Mouse (Mus musculus) forebrain, embryonic 13.5 days (tissue): ENCODE measurements around the gene Krt16. TPM values are rescaled to one million over a fixed set of nuclear protein-coding genes. Genes with fewer than 3 reads are reported as not detected.

Experiments used
- ATAC-seq: fragments of 200-750 bp; cut with Nextera tagmentation; 2 replicates; pipeline ENCODE4 v1.8.0; 2017
- H3K27ac ChIP-seq: fragments of 300-500 bp; sonication (generic); 2 replicates; pipeline ENCODE4 v1.5.1; 2015; ENCODE audit warnings: inconsistent platforms, mild to moderate bottlenecking, moderate library complexity
- H3K27me3 ChIP-seq: fragments of 300-500 bp; sonication (generic); 2 replicates; pipeline ENCODE4 v1.6.1; 2015; ENCODE audit warnings: mild to moderate bottlenecking, inconsistent platforms
- H3K36me3 ChIP-seq: fragments of 300-500 bp; sonication (generic); 2 replicates; pipeline ENCODE4 v1.6.1; 2015; ENCODE audit warnings: mild to moderate bottlenecking, inconsistent platforms; ENCODE audit not compliant: poor library complexity, severe bottlenecking
- H3K4me1 ChIP-seq: fragments of 300-500 bp; sonication (generic); 2 replicates; pipeline ENCODE4 v1.6.1; 2015; ENCODE audit warnings: inconsistent platforms
- H3K4me2 ChIP-seq: fragments of 300-500 bp; sonication (generic); 2 replicates; pipeline ENCODE4 v1.6.1; 2015; ENCODE audit warnings: inconsistent platforms, mild to moderate bottlenecking, moderate library complexity
- H3K4me3 ChIP-seq: fragments of 300-500 bp; sonication (generic); 2 replicates; pipeline ENCODE4 v1.5.1; 2015; ENCODE audit warnings: mild to moderate bottlenecking, inconsistent platforms
- H3K9ac ChIP-seq: fragments of 300-500 bp; sonication (generic); 2 replicates; pipeline ENCODE4 v1.6.1; 2015; ENCODE audit warnings: mild to moderate bottlenecking, inconsistent platforms
- H3K9me3 ChIP-seq: fragments of 300-500 bp; sonication (generic); replicated peaks from 2 replicates; pipeline ENCODE4 v1.6.1; 2016; ENCODE audit warnings: inconsistent platforms
- WGBS: fragments of 180-500 bp; shearing (Covaris S2); methylation state at CpG from one replicate; pipeline ENCODE4 v1.1.7; 2015; 5-methylcytosine and 5-hydroxymethylcytosine counted together
- polyA plus RNA-seq: library from polyadenylated mRNA; unstranded; fragments of >200 nt; fragmentation: Nextera tagmentation; extraction: Ambion mirVana; gene quantifications from 2 replicates; pipeline ENCODE4 v1.2.1, GENCODE M21; 2015

The Krt16 gene
- polyA plus RNA-seq, 1 experiment from 2014 or later, result not detected

- H3K36me3 ChIP-seq, result no peaks in the 10 kb centered on the region
Measured at GRCm38 (mm10) chr11:100277726-100278480, 29.2 kb upstream of the Krt16 start.

GRCm38 (mm10) chr11:100275466-100275865 is 26.8 kb upstream of the Krt16 start:
- ATAC-seq, result no peak
- 37% methylated on average over 5 of the region's 5 CpGs for WGBS
- Histone ChIP-seq H3K27me3 (no peaks in the 10 kb centered on the region), H3K9ac (no peak overlapping the region), H3K9me3 (no peaks in the 10 kb centered on the region), H3K27ac (no peak overlapping the region), H3K4me1 (peaks cover 6% of the 10 kb centered on the region; the same call in 1 of the 2 replicates), H3K4me3 (no peak overlapping the region), H3K4me2 (no peak overlapping the region), H3K36me3 (no peaks in the 10 kb centered on the region)

More at GRCm38 (mm10) chr11:100277726-100278480, 29.2 kb upstream of the Krt16 start:
- H3K4me1 ChIP-seq, result peaks cover 11% of the 10 kb centered on the region; the same call in 1 of the 2 replicates
- H3K27me3 ChIP-seq, result no peaks in the 10 kb centered on the region
- no peak overlapping the region for H3K9ac ChIP-seq
- 73% methylated on average over 15 of the region's 15 CpGs for WGBS
- no peak overlapping the region for H3K4me2 ChIP-seq
- no peak for ATAC-seq
- no peak overlapping the region for H3K4me3 ChIP-seq
- H3K27ac ChIP-seq, result no peak overlapping the region
- H3K9me3 ChIP-seq, result no peaks in the 10 kb centered on the region

DNA sequence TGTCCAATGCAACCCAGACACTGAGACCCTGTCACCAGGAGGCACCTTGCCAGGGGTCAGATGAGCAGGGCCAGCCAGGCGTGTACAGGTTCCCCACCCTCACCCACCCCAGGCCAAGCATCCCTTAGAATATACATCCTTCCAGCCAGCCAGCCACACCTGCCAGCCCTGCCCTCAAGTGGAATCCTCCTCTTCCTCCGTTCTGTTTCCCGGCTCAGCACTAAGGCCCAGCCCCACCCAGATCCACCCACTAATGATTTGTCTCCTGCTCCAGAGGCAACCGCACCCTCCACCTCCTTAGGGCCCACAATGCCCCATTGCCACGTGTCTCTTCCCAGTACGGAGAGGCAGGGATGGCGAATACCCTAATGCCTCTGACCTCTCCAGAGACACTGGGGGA is 26.0 kb upstream of the Krt16 start:
- Histone ChIP-seq H3K9me3 (no peaks in the 10 kb centered on the region), H3K4me1 (peaks cover 6% of the 10 kb centered on the region; the same call in 1 of the 2 replicates), H3K4me3 (no peak overlapping the region), H3K9ac (no peak overlapping the region), H3K4me2 (no peak overlapping the region), H3K36me3 (no peaks in the 10 kb centered on the region), H3K27me3 (no peaks in the 10 kb centered on the region), H3K27ac (no peak overlapping the region)
- WGBS, result 71% methylated on average over 7 of the region's 7 CpGs
- ATAC-seq, result no peak

DNA sequence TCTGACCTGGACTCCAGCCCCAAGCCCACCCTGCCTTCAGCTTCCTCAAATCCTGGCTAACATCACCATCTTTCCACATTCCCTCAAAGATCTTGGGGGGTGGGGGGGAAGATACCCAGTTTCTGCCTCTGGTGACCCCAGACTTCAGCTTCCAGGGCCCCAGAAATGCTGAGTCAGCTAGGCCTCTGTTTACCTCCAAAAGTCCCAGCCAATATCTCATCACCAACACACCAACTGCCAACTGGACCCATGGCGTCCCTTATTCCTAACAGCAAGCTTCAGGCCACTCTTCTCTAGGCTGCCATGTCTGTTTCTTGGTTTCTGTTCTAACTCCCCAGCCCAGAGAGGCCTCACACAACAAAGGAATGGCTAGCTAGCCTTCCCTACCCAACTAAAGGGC is 23.2 kb upstream of the Krt16 start:
- no peak overlapping the region for H3K4me3 ChIP-seq
- 0 out of 2 replicates have a peak, but pooled peaks cover 4% of the 10 kb centered on the region for H3K27me3 ChIP-seq
- peaks cover 6% of the 10 kb centered on the region; the same call in 1 of the 2 replicates for H3K4me1 ChIP-seq
- H3K36me3 ChIP-seq, result no peaks in the 10 kb centered on the region
- H3K27ac ChIP-seq, result no peak overlapping the region
- no peak for ATAC-seq
- H3K9ac ChIP-seq, result no peak overlapping the region
- 86% methylated on average over 1 of the region's 1 CpGs for WGBS
- H3K4me2 ChIP-seq, result no peak overlapping the region
- H3K9me3 ChIP-seq, result no peaks in the 10 kb centered on the region

GRCm38 (mm10) chr11:100269821-100270332 is 21.2 kb upstream of the Krt16 start, which contains the start of gene Krt42:
Gene Krt42 (minus strand): TSS chr11:100269871.
- 85% methylated on average over 7 of the region's 7 CpGs for WGBS
- Histone ChIP-seq H3K9me3 (no peaks in the 10 kb centered on the region), H3K4me2 (no peak within 1 kb of the TSS), H3K27me3 (0 out of 2 replicates have a peak, but pooled peaks cover 4% of the 10 kb centered on the region), H3K27ac (no peak within 1 kb of the TSS), H3K9ac (no peak within 1 kb of the TSS), H3K4me1 (no peaks in the 10 kb centered on the region), H3K36me3 (no peaks in the 10 kb centered on the region), H3K4me3 (no peak within 1 kb of the TSS)
- ATAC-seq, result no peak

DNA sequence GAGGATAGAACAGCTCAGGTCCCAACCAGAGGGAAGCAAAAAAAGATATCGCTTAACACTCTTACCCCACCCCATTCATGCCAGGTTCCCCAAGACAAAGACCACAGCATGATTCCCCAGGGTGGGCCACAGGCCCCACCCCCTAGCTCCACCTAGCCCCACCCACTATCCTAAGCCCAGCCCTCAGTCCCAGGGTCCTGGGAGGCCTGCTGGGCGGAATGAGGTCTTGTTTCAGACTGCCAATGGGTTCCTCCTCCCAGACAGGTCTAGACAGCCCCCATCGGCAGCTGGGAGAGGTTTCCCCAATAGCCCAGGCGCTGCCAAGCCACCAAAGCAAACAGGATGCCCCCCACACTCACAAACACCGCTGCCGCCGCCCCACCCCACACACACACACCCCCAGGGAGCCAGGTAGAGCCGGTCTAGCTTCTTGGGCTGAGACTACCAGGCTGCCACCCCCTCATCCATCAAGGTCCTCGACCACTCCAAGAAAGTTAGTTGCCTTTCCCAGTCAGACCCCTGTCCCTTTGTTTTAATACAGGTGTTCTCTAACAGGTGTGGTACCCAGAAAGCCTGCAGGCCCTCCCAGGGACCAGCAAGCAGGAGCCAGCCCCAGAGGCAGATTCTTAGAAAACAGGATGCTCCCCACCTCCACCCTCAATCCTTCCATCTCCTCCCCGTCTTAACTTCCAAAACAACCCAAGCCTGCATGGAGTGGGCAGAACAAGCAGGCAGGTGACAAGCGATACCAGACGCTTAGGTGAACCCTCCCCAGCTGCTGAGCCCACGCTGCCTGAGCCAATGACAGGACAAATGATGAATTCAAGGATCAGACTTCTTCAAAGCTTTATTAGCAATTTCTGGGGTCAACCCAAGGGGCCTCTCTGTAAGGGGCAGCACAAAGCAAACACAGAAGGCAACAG is 13.6 kb upstream of the Krt16 start:
- H3K27ac ChIP-seq, result no peak overlapping the region
- H3K4me2 ChIP-seq, result no peak overlapping the region
- no peaks in the 10 kb centered on the region for H3K36me3 ChIP-seq
- no peak for ATAC-seq
- no peaks in the 10 kb centered on the region for H3K9me3 ChIP-seq
- H3K4me3 ChIP-seq, result no peak overlapping the region
- peaks cover 4% of the 10 kb centered on the region; the same call in 1 of the 2 replicates for H3K4me1 ChIP-seq
- no peak overlapping the region for H3K9ac ChIP-seq
- 0 out of 2 replicates have a peak, but pooled peaks cover 7% of the 10 kb centered on the region for H3K27me3 ChIP-seq
- 33% methylated on average over 13 of the region's 13 CpGs for WGBS

DNA sequence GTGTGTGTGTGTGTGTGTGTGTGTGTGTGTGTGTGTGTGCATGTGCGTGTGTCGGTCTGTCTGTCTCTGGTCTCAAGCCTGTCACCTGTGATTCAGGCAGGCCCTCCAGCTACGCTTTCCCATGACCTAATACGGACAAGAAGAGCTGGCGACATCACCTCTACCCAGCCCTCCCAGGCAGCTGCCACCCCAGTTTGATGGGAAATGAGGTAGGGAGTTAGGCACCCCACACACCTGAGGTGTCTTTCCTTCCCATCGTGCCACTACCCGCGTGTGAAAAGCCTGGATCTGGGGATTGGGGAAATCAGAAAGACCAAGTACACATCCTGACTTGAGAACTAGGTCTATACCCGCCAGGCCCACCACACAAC is 12.5 kb upstream of the Krt16 start:
- H3K9ac ChIP-seq, result no peak overlapping the region
- H3K9me3 ChIP-seq, result no peaks in the 10 kb centered on the region
- H3K4me2 ChIP-seq, result no peak overlapping the region
- 0 out of 2 replicates have a peak, but pooled peaks cover 7% of the 10 kb centered on the region for H3K27me3 ChIP-seq
- WGBS, result 90% methylated on average over 9 of the region's 9 CpGs
- H3K36me3 ChIP-seq, result no peaks in the 10 kb centered on the region
- no peak overlapping the region for H3K27ac ChIP-seq
- peaks cover 4% of the 10 kb centered on the region; the same call in 1 of the 2 replicates for H3K4me1 ChIP-seq
- H3K4me3 ChIP-seq, result no peak overlapping the region
- ATAC-seq, result no peak

GRCm38 (mm10) chr11:100260514-100261234 is 12.0 kb upstream of the Krt16 start, which contains the start of gene Krt17:
Gene Krt17 (minus strand): TSS chr11:100261029.
- H3K27me3 ChIP-seq, result 0 out of 2 replicates have a peak, but pooled peaks cover 7% of the 10 kb centered on the region
- no peak within 1 kb of the TSS for H3K27ac ChIP-seq
- no peak within 1 kb of the TSS for H3K9ac ChIP-seq
- no peak within 1 kb of the TSS for H3K4me3 ChIP-seq
- ATAC-seq, result no peak
- peaks cover 4% of the 10 kb centered on the region; the same call in 1 of the 2 replicates for H3K4me1 ChIP-seq
- 75% methylated on average over 20 of the region's 21 CpGs for WGBS
- H3K9me3 ChIP-seq, result no peaks in the 10 kb centered on the region
- H3K36me3 ChIP-seq, result no peaks in the 10 kb centered on the region
- H3K4me2 ChIP-seq, result no peak within 1 kb of the TSS

- ATAC-seq, result no peak
- H3K36me3 ChIP-seq, result no peaks in the 10 kb centered on the region
- no peak overlapping the region for H3K4me2 ChIP-seq
- WGBS, result 92% methylated on average over 9 of the region's 9 CpGs
- H3K4me1 ChIP-seq, result peaks cover 4% of the 10 kb centered on the region; the same call in 1 of the 2 replicates
- H3K27ac ChIP-seq, result no peak overlapping the region
- no peaks in the 10 kb centered on the region for H3K9me3 ChIP-seq
- no peak overlapping the region for H3K9ac ChIP-seq
- H3K27me3 ChIP-seq, result 0 out of 2 replicates have a peak, but pooled peaks cover 7% of the 10 kb centered on the region
- no peak overlapping the region for H3K4me3 ChIP-seq
Measured at GRCm38 (mm10) chr11:100259079-100259478, 10.4 kb upstream of the Krt16 start.

DNA sequence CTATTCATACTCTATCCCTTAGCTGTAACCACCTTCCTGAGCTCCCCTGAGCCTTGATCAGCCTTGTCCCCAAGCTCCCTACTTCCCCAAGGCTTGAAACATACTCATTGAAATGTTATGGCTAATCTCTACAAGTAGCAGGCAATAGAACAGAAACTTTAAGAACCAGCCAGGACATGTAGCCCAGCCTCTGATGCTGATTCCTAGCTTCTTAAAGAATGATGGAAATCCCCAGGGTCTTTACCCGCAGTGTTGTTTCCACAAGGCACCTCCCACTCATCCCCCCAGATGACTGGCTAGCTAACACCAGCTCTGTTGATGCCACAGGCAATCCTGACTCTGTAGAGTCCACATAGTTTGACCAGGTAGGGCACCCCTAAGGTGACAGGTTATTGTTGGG is 9.3 kb upstream of the Krt16 start:
- no peak overlapping the region for H3K27ac ChIP-seq
- H3K4me1 ChIP-seq, result peaks cover 4% of the 10 kb centered on the region; the same call in 1 of the 2 replicates
- no peak overlapping the region for H3K4me2 ChIP-seq
- no peak for ATAC-seq
- 0 out of 2 replicates have a peak, but pooled peaks cover 4% of the 10 kb centered on the region for H3K27me3 ChIP-seq
- H3K4me3 ChIP-seq, result no peak overlapping the region
- 94% methylated on average over 1 of the region's 1 CpGs for WGBS
- no peak overlapping the region for H3K9ac ChIP-seq
- no peaks in the 10 kb centered on the region for H3K9me3 ChIP-seq
- no peaks in the 10 kb centered on the region for H3K36me3 ChIP-seq

DNA sequence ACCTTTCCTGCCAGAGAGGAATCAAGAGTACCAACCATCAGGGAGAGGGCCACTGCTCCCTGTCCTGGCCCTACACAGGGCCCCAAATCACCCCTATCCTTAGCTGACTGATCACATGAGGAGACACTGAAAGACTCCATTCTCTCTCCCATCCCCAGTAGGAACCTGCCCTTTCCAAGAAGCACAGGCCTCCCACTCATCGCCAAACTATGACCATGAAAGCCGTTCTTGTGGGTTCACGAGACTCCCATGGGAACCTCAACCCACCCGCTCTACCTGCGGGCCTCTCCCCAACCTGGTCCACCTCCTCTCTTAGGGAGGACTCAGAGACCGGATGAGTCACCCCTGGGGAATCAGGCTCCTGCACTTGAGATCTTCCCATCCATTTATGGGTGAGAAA is 6.8 kb upstream of the Krt16 start:
- no peak for ATAC-seq
- no peak overlapping the region for H3K4me2 ChIP-seq
- H3K27me3 ChIP-seq, result no peaks in the 10 kb centered on the region
- H3K27ac ChIP-seq, result no peak overlapping the region
- no peak overlapping the region for H3K9ac ChIP-seq
- no peaks in the 10 kb centered on the region for H3K9me3 ChIP-seq
- WGBS, result 96% methylated on average over 6 of the region's 6 CpGs
- H3K4me1 ChIP-seq, result no peaks in the 10 kb centered on the region
- no peaks in the 10 kb centered on the region for H3K36me3 ChIP-seq
- H3K4me3 ChIP-seq, result no peak overlapping the region
